Mouse (Mus musculus) heart, postnatal 0 days (tissue): Measurements from ENCODE around the gene Gm7075. TPM values are rescaled to one million over a fixed set of nuclear protein-coding genes. Genes with fewer than 3 reads are reported as not detected.
"Not testable (repeated sequence)": the region's sequence is repeated elsewhere in the genome, so short reads cannot be mapped to it uniquely, and the experiment has no call there.

Source experiments
- ATAC-seq: fragments of 200-750 bp; cut with Nextera tagmentation; 2 replicates; pipeline ENCODE4 v1.8.0; 2017; ENCODE audit warnings: low read depth, moderate number of reproducible peaks, moderate library complexity; ENCODE audit not compliant: insufficient read depth
- DNase-seq: peaks from one replicate; pipeline ENCODE4 v3.0.0-alpha.2; 2016; ENCODE audit warnings: low spot score
- H3K27ac ChIP-seq: fragments of 300-500 bp; sonication (generic); 2 replicates; pipeline ENCODE4 v1.5.1; 2014; ENCODE audit warnings: low read depth, mild to moderate bottlenecking
- H3K27me3 ChIP-seq: fragments of 300-500 bp; sonication (generic); 2 replicates; pipeline ENCODE4 v1.6.1; 2014; ENCODE audit warnings: low read length, mixed read lengths; ENCODE audit not compliant: control insufficient read depth, insufficient read depth
- H3K36me3 ChIP-seq: fragments of 300-500 bp; sonication (generic); replicated peaks from 2 replicates; pipeline ENCODE4 v1.6.1; 2014; ENCODE audit warnings: low read length, mixed read lengths; ENCODE audit not compliant: control insufficient read depth, insufficient read depth
- H3K4me1 ChIP-seq: fragments of 300-500 bp; sonication (generic); 2 replicates; pipeline ENCODE4 v1.6.1; 2014; ENCODE audit warnings: antibody characterized with exemption; ENCODE audit not compliant: control insufficient read depth, insufficient read depth
- H3K4me2 ChIP-seq: fragments of 300-500 bp; sonication (generic); 2 replicates; pipeline ENCODE4 v1.6.1; 2014; ENCODE audit warnings: low read depth, mild to moderate bottlenecking, low read length, moderate library complexity
- H3K4me3 ChIP-seq: fragments of 300-500 bp; sonication (generic); 2 replicates; pipeline ENCODE4 v1.5.1; 2014; ENCODE audit warnings: low read depth, low read length
- H3K9ac ChIP-seq: fragments of 300-500 bp; sonication (generic); replicated peaks from 2 replicates; pipeline ENCODE4 v1.6.1; 2014; ENCODE audit warnings: low read depth, low read length, mixed read lengths
- H3K9me3 ChIP-seq: fragments of 300-500 bp; sonication (generic); replicated peaks from 2 replicates; pipeline ENCODE4 v1.6.1; 2016; ENCODE audit warnings: low read length; ENCODE audit not compliant: control insufficient read depth
- CTCF ChIP-seq: IDR thresholded peaks from 2 replicates; pipeline ENCODE4 v1.5.1; 2016; ENCODE audit warnings: antibody characterized with exemption, control low read depth, low read depth
- EP300 ChIP-seq: IDR thresholded peaks from 2 replicates; pipeline ENCODE4 v1.6.1; 2016; ENCODE audit warnings: antibody characterized with exemption, low read depth
- WGBS: fragments of 180-500 bp; shearing (Covaris S2); extraction: QIAGEN DNeasy Blood & Tissue Kit; methylation state at CpG from one replicate; pipeline ENCODE4 v1.1.7; 2014; 5-methylcytosine and 5-hydroxymethylcytosine counted together
- polyA plus RNA-seq: library from polyadenylated mRNA; unstranded; fragments of >200 nt; fragmentation: Nextera tagmentation; extraction: Ambion mirVana; gene quantifications from 2 replicates; pipeline ENCODE4 v1.2.1, GENCODE M21; 2015
- total RNA-seq: library from RNA; depleted of rRNA; stranded (reverse); fragments of >200 nt; gene quantifications from 2 replicates; pipeline ENCODE4 v1.2.3, GENCODE M21; 2014; ENCODE audit warnings: low replicate concordance

Gm7075 gene
- total and polyA plus RNA-seq, 2 experiments from 2014 or later: not detected

DNA sequence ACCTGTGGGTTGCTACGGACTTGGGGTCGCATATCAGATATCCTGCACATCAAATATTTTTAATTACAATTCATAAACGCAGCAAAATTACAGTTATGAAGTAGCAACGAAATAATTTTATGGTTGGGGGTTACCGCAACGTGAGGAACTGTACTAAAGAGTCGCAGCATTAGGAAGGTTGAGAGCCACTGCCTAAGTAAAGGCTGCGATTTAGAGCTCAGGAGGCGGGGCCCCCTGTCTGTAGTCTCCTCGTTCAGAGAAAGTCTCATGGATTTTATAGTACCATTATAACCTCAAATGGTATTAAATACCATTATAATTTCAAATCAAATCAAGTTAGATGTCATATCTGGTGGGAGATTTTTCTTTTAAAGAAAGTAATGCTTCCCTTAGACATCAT lies 34.6 kb downstream of the Gm7075 start:
- Histone ChIP-seq H3K27me3 (no peaks in the 10 kb centered on the region), H3K36me3 (no peaks in the 10 kb centered on the region), H3K4me2 (peak overlapping the region; percentile 67), H3K4me3 (peak overlapping the region; percentile 53), H3K4me1 (no peaks in the 10 kb centered on the region), H3K9ac (peak overlapping the region; percentile 58), H3K27ac (peak overlapping the region; percentile 59), H3K9me3 (no peaks in the 10 kb centered on the region)
- 2% methylated on average over 10 of the region's 10 CpGs for WGBS
- TF ChIP-seq EP300: no peak
- TF ChIP-seq CTCF: no peak
- DNase-seq: peak; percentile 18
- no peak for ATAC-seq

GRCm38 (mm10) chr10:63386444-63386843 lies 35.1 kb downstream of the Gm7075 start:
- Histone ChIP-seq H3K9ac (peak overlapping the region; percentile 58), H3K9me3 (no peaks in the 10 kb centered on the region), H3K36me3 (no peaks in the 10 kb centered on the region), H3K27me3 (no peaks in the 10 kb centered on the region), H3K4me2 (peak overlapping the region; percentile 67), H3K4me1 (no peaks in the 10 kb centered on the region), H3K4me3 (peak overlapping the region; percentile 53), H3K27ac (peak overlapping the region; percentile 59)
- ATAC-seq (peak; percentile 58), DNase-seq (peak; percentile 92)
- WGBS: under 1% methylated on average over 19 of the region's 19 CpGs
- TF ChIP-seq EP300 (no peak), CTCF (no peak)

GRCm38 (mm10) chr10:63385897-63386296 lies 35.7 kb downstream of the Gm7075 start:
- not testable (repeated sequence) for DNase-seq, H3K9ac ChIP-seq, H3K27ac ChIP-seq, H3K27me3 ChIP-seq, H3K4me1 ChIP-seq, H3K36me3 ChIP-seq, ATAC-seq, H3K9me3 ChIP-seq
- WGBS: 33% methylated on average over 5 of the region's 5 CpGs
- peak overlapping the region; percentile 67 for H3K4me2 ChIP-seq
- peak overlapping the region; percentile 53 for H3K4me3 ChIP-seq

DNA sequence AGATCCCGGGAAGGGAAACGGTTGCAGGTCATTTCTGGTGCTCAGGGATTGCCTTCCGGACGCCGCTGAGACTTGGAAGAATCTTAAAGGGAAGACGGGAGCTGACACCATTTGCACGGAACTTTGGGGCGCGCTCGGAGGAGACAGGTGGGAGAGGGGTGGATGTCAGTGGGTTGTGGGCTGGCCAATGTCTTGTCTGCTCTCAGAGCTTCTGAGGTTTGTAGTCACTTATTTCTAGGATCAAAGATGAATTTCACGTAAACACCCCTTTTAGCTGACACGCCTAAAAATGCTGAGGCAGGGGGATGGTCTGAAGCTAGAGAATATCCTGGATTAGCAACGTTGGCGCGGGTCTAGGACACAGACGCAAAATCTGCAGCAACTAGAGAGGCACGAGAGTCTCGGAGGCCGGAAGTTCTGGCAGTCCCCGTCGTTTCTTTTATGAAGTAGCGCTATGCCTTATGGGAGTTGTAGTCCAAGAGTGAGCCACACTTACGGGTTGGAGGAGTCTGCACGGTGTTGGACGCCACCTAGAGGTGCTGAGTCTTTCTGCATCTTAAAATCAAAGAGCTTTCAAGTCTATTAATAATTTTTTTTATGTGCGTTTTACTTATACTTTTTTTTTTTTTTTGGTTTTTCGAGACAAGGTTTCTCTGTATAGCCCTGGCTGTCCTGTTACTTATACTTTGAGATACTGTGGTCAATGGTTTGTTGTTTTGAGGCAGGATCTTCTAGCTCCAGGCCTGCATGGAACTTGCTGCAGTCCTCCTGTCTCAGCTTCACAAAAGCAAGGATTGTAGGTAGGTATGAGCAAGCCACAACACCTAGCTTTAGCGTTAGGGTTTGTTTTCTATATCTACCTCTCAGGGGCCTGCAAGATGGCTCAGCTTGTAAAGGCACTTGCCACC lies 39.0 kb downstream of the Gm7075 start, which contains the start of gene Dnajc12:
Dnajc12 (plus strand) TSS at position 72 of the 908 bp plus-strand sequence.
- no peaks in the 10 kb centered on the region for H3K27me3 ChIP-seq
- peak within 1 kb of the TSS; percentile 98 for H3K4me2 ChIP-seq
- H3K9ac ChIP-seq: peak within 1 kb of the TSS; percentile 79
- no peaks in the 10 kb centered on the region for H3K36me3 ChIP-seq
- peak within 1 kb of the TSS; percentile 75 for H3K27ac ChIP-seq
- no peaks in the 10 kb centered on the region for H3K4me1 ChIP-seq
- TF ChIP-seq EP300 (no peak), CTCF (peak; percentile 80)
- H3K9me3 ChIP-seq: no peaks in the 10 kb centered on the region
- peak within 1 kb of the TSS; percentile 75 for H3K4me3 ChIP-seq
- DNase-seq (peak; percentile 99), ATAC-seq (peak; percentile 94)
- 0% methylated on average over 28 of the region's 28 CpGs for WGBS

DNA sequence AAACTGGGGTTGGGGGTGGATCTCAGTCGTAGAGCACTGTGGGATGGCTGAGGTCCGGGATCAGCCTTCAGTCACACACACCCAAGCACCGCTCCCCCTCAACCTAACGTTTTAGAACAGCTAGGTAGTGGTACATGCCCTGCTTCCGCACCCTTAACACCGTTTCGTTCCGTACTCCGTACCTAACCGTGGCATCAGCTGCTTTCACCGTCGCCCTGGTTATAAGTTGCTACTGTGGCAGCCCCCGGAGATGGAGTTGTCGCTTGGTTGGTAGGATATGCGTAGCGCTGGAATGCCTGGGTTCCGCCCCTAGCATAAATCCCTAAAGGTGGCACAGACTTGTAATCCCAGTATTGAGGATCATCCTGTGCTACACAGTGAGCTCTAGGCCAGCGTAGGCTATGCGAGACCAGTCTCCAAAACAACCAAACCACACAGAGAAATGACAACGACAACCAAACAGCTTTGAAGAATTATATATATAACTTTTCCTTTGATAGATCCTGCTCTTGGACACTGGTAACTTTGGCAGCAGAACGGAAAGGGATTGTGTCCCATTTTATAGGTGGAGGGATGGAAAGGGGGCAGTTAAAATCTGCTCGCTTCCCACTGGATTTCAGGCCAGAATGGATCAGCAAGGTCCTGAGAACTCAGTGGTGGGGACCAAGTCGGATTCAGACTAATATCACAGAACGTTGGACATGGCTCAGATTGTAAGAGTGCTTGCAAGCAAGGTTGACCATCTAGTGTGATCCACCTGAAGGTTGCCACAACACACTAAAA lies 39.9 kb downstream of the Gm7075 start, which contains the start of gene Sirt1:
Sirt1 (minus strand) TSS at position 207 of the 783 bp plus-strand sequence.
- Histone ChIP-seq H3K4me2 (peak within 1 kb of the TSS; percentile 98), H3K4me3 (peak within 1 kb of the TSS; percentile 75), H3K9me3 (no peaks in the 10 kb centered on the region), H3K9ac (peak within 1 kb of the TSS; percentile 79), H3K27ac (peak within 1 kb of the TSS; percentile 75), H3K27me3 (no peaks in the 10 kb centered on the region), H3K4me1 (no peaks in the 10 kb centered on the region), H3K36me3 (no peaks in the 10 kb centered on the region)
- ATAC-seq (no peak), DNase-seq (no peak)
- WGBS: 4% methylated on average over 24 of the region's 24 CpGs
- TF ChIP-seq EP300: no peak
- TF ChIP-seq CTCF: no peak
